Comparison of ENCODE assay signal across 8 mouse cellular contexts in the genomic region with DNA sequence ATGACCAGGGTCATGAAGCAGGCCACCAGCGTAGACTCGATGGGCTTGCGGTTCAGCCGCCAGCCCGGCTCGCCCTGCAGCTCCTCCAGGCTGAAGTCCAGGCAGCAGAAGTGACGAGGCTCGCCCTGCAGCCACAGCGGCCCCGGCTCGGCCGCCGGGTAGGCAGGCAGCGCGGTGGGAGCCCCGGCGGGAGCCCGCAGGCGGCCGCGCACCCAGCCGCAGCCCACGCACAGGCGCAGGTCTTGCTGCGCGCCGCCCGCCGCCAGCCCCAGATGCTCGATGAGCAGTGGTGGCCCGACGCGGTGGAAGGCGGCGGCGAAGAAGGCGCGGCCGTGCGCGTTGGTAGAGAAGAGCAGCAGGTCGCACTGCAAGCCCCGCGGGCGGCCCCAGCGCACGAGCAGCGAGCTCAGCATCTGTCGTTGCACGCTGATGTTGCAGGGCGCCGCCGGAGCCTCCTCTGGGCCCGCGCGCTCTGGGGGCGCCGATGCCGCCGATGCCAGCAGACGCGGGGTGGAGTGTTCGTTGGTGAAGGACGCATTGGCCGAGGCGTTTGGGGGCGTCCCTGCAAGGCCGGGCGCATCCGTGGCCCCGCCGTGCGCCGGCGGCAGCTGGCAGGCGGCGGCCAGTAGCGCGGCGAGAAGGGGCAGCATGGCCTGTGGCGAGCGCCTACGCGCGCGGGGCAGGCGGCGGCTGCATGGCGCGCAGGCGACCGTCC. TPM values are rescaled to one million over a fixed set of nuclear protein-coding genes. Genes with fewer than 3 reads are reported as not detected.
DNase-seq lines count a peak whose midpoint lies in the region; ATAC-seq and TF ChIP-seq lines count a peak whose summit lies in the region.

No protein-coding gene starts in this region.

- TF ChIP-seq POLR2A in bone marrow, adult 2 months (IDR thresholded peaks at IDR 0.05; ENCODE audit: borderline replicate concordance, control insufficient read depth, low read depth, low read length): no peak

- H3K9ac ChIP-seq in intestine, embryonic 16.5 days (ENCODE audit: low read depth, low read length): peak overlapping the region; percentile 78

- TF ChIP-seq CTCF in bone marrow, adult 2 months (IDR thresholded peaks at IDR 0.05; ENCODE audit: control insufficient read depth, insufficient read depth, low read length): no peak

- no peaks in the 10 kb centered on the region for H3K4me1 ChIP-seq in bone marrow, adult 2 months (ENCODE audit: control insufficient read depth, insufficient read depth, low read length)
- H3K4me1 ChIP-seq in intestine, embryonic 16.5 days (ENCODE audit: control insufficient read depth, insufficient read depth, low read length): 0 out of 2 replicates have a peak, but pooled peaks cover 2% of the 10 kb centered on the region

- H3K36me3 ChIP-seq in intestine, embryonic 16.5 days (ENCODE audit: control insufficient read depth, insufficient read depth, low read length): no peaks in the 10 kb centered on the region

- H3K27ac ChIP-seq in bone marrow, adult 2 months (ENCODE audit: control insufficient read depth, insufficient read depth, low read depth, low read length, poor library complexity): peak overlapping the region; percentile 11; the same call in 1 of the 2 replicates
- peak overlapping the region; percentile 41 for H3K27ac ChIP-seq in intestine, embryonic 16.5 days (ENCODE audit: low read length)

- H3K4me2 ChIP-seq in intestine, embryonic 16.5 days (ENCODE audit: low read depth, low read length): peak overlapping the region; percentile 100

- peak; percentile 80 for ATAC-seq in intestine, embryonic 16.5 days

- WGBS in bone marrow, adult 2 months: under 1% methylated on average over 92 of the region's 92 CpGs
- WGBS in intestine, embryonic 16.5 days: under 1% methylated on average over 92 of the region's 92 CpGs

- no peaks in the 10 kb centered on the region for H3K9me3 ChIP-seq in intestine, embryonic 16.5 days (ENCODE audit: control insufficient read depth, low read length)

- 0 out of 2 replicates have a peak, but pooled peaks cover 4% of the 10 kb centered on the region for H3K27me3 ChIP-seq in intestine, embryonic 16.5 days (replicated peaks; ENCODE audit: control insufficient read depth, insufficient read depth, low read length)

- DNase-seq in layer of hippocampus, adult 18-20 months (ENCODE audit: low spot score in 2 of 2): peak; percentile 30 to 49
- no peak for DNase-seq in layer of hippocampus, adult 9-10 months (ENCODE audit: low spot score)
- peak; percentile 55 to 65 for DNase-seq in frontal cortex, postnatal 10 days (ENCODE audit: low spot score in 2 of 2)
- DNase-seq in liver: peak; percentile 51
- DNase-seq in naive thymus-derived CD4-positive, alpha-beta T cell, adult 2 months (ENCODE audit: low read depth): peak; percentile 59
- DNase-seq in thymus, adult 18-20 months: peak; percentile 26 to 31

- H3K4me3 ChIP-seq in bone marrow, adult 2 months (replicated peaks; ENCODE audit: control insufficient read depth, low read depth, low read length): peak overlapping the region; percentile 59
- peak overlapping the region; percentile 84 for H3K4me3 ChIP-seq in intestine, embryonic 16.5 days (ENCODE audit: low read length)

RNA-seq across cellular contexts. Expression of a gene that starts 0.5 kb away (rescaled TPM):
- total RNA-seq in layer of hippocampus, adult 18-20 months (2021): 10 to 100 TPM; 38.2 to 40.8 TPM
- 3.2 and 6.2 TPM in 2 replicates for polyA plus RNA-seq in bone marrow, adult 2 months (2011; ENCODE audit: insufficient read depth, insufficient read length, low replicate concordance, missing spikeins)
- 1.7 and 6.0 TPM in 2 replicates for polyA plus RNA-seq in intestine, embryonic 16.5 days (2015; fragmentation: Nextera tagmentation; extraction: Ambion mirVana)

RNA-seq across cellular contexts. Expression of a gene that starts 44.2 kb away (rescaled TPM):
- not detected for total RNA-seq in layer of hippocampus, adult 18-20 months (2021)
- polyA plus RNA-seq in bone marrow, adult 2 months (2011; ENCODE audit: insufficient read depth, insufficient read length, low replicate concordance, missing spikeins): not detected in 2 replicates
- 14.1 and 14.2 TPM in 2 replicates for polyA plus RNA-seq in intestine, embryonic 16.5 days (2015; fragmentation: Nextera tagmentation; extraction: Ambion mirVana)

Comparison
In these comparisons a context has a peak if more than half of its experiments do, and no peak if none do; other contexts are left out.
1. RNA of a gene that starts 44.2 kb away (polyA plus RNA-seq): 14.1 to 14.2 TPM in intestine, embryonic 16.5 days; not detected in bone marrow, adult 2 months; every median in the first group is over 10 times any median in the second.